Mouse (Mus musculus) urinary bladder, postnatal 4 days (tissue): ENCODE data around the gene Gm20604.

Experiments
- DNase-seq, 2 experiments: peaks; one replicate each; pipeline ENCODE4 v3.0.0; 2021 to 2022; ENCODE audit warnings: low spot score in 2 of 2

The Gm20604 gene

DNA sequence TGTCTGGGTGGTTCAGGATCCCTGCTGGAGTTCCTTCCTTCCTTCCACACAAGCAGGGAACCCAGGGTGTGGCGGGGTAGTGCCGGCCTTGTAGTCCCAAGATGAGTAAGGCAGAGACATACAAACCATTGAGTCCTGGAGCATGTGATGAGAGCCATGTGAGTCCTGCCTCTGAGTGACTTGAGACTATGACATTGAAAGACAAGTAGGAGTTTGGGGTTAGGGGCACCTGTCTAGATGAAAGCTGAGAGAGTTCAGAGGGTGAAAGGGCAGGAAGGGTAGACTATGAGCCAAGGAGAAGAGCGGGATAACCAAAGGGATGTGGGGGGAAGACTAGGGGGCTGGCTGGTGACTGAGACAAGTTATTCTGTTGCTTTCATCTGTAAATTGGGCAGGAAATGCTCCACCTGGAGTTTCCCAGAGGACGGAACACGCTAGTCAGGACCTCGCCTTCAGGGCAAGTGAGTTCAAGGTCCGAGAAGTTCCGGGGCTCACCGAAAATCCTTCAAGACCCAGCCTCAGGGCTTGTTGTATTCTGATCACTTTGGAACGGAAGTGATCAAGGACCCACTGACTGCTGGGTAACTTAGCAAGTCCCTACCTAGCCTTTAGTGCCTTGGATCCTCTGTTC is 51.5 kb downstream of the Gm20604 start:
- DNase-seq, result no peak

DNA sequence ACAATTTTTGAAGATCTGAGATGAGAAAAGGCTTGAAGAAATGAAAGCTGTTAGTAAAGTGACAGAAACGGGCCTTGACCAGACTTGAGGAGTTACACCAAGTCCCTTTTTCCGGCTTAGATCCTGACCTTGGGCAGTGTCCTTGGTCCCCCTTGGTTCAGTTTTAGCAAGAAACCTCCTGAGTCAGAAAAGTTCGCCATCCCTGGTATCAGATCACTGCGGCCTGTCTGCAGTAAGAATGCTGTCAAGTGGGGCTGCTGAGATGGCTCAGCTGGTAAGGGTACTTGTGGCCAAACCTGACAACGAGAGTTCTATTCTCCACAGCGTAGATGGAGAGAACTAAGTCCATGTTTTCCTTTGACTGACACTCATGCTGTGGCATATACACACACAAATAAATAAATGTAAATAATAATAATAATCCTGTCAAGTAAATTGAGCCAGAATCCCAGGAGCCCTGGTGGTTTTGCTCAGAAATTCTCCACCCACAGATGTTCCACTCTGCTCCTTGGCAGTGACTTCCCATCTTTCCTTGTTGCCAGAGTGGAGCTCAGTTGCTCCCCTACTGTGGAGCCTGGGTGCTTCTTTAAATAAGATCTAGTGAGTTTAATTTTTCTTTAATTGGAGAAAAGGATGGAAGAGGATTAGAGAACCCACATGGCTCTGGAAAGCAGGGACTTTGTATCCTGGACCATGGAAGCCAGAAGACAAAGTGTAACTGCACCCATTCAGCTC is 52.4 kb downstream of the Gm20604 start:
- no peak for DNase-seq

DNA sequence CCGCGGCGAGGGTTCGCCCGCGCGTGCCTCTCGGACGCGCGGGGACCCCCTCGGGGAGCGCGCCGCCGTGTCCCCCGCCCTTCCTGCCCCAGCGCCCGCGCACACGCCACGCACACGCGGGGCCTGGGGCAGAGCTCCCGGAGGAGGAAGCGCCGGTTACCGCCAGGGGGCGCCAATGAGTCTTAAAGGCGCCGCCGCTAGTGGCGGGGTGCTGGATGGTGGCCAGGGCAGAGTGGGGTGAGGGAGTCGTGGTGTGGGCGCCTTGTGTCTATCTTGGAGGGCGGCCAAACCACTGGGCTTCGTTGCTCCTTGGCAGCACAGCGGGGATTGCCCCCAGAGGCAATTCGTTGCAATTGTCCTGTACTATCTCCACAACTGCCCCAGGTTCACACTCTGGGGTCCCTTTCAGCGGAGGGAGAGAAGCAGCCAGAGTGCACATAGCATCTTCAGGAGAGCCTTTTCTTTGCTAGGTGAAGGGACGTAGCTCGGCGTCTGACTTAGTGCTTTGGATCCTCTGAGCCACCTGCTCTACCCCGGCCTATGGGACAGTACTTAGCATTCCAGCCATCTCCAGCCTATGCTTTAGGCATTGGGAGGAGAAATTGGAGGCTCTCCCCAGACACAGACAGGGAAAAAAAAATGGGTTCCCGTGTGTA is 53.1 kb downstream of the Gm20604 start:
- peak; percentile 79 to 92 for DNase-seq

DNA sequence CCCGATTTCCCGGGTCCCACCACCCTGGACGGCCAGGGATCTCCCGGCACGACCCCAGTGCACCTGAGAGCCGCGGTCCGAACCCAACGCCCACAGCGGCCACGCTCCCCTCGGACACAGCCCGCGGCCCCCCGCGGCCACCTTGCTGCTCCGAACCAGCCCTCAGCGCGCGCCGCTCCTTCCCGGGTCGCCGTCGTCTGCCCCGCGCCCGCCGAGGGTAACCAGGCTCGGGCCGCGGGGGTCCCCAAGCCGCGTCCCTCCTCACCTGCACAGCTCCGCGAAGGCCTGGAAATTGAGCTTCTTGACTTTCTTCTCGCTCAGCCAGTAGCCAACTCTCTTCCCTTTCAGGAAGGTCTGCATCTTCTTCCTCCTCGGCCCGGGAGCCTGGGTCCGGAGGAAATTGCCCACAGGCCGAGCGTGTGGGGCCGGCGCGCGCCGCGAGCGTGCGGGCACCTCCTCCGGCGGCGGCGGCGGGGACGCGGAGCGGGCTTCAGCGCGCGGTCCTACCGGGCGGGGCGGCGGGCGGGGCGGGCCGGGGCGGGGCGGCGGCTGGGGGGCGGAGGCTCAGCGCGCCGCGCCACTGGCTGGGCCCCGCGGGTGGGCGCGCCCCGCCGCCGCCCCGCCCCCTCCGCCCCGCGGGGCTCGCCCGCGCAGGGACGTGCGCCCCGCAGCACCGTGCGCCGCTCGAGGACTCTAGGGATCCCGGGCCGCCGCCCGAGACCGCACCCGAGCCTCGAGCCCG is 53.8 kb downstream of the Gm20604 start, which contains the start of gene Itpk1:
Gene Itpk1 (minus strand): TSS at position 474 of the 742 bp plus-strand sequence.
- DNase-seq, result peak in 1 of 2 experiments; percentile 44

DNA sequence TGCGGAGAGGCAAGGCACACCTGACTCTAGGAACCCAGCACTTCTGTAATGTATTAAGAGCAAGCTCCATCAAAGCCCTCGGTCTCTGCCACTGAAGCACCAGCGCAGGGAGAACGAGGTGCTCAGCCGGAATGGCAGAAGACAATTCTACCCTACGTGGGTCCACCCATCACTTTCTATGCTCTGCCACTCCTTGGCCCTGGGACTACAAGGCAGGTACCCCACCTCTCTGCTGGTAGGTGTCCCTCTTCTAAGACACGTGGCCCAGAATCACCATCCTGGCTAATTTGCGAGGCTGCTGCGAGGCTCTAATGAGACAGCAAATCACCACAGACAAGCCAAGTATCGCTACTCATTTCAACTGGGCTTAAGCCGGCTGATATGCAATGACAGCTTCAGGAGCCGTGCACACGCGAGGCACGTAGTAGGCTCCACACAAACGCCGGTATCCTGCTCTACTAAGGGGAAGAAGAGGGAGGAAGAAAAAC is 54.5 kb downstream of the Gm20604 start:
- no peak for DNase-seq

DNA sequence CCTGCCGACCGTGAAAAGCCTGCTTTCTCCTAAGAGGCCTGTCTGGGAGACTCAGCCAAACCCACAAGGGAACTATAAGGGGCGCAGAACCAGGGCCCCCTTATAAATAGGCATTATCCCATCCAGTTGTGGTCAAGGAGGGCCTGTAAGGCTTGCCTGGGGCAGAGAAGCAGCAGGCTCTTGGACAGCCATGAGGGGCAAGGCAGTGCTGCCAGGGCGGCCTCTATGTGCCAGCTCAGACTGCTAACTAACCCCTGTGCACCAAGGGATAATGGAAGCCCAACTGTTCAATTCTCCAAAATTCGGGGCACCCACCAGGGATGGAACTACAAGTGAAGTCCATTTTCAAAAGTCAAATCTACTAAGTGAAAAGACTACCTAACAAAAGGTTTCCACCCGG is 55.0 kb downstream of the Gm20604 start:
- no peak for DNase-seq

DNA sequence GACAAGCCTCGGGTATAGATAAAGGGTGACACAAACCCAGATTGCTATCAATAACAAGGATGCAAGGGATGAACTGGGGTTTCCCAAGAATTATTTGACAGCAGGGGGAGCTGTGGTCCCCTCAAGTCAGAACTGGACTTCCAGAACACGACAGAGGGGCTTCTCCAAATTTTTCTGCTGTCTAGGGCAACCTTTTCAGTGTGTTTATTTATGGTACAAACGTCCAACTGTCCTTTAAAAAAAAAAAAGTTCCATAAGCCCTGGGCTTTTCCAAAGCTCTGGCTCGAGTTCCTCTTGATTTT is 55.4 kb downstream of the Gm20604 start:
- no peak for DNase-seq

DNA sequence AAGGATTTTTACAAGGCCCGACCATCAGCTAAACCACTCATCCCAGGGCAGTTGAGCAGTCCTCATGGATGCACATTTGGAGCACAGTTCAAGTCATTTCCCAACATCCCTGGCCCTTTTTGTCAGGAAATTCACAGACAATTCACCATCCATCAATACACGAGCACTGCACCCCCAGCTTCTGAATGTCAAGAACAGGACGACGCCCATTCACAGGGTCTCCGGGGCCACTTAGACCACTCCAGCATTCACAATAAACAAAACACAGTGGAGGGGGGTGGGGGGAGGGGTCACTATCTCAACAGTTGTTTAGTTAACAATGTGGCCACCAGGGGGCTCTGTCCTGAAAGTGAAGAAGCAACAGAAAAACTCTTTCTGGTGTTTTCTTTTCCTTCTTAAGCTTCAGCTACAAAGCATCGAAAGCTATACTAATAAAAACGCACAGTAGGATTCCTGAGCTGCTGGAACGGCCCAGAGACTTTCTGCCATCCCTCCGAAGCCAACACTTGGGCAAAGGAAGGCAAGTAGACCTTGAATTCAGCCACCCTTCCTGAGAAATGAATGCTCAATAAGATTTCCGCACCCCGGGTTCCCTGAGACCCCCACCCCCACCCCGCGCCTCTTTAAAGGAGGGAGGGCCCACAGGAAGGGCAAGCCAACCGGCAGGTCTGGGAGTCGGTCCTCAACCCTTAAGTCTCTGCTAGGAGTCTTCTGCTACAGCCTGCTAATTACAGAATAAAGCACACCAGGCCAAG is 55.9 kb downstream of the Gm20604 start:
- DNase-seq, result peak in 1 of 2 experiments; percentile 86

DNA sequence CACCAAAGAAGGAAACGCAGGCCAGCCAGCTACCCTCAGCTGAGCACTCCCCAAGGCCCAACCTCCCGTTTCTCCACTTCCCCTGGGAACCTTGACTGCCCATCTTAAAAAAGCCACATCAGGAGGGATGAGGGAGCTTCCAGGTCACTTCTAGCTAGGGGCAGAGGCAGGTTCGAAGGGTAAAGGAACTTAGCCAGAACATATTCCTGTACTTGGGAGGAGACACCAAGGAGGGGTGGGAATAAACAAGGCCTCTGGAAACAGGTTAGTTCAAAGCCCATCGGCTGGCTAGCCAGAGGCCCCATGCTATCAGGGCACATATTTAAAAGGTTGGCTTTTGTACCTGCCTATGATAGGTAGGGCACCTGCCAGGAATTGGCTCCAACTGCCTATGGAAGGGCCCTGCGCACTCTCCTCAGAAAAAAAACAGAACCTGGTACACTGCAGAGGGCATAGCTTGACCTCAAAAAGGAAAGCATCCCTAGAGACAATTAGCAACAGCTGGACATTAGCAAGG is 56.7 kb downstream of the Gm20604 start:
- DNase-seq, result no peak

DNA sequence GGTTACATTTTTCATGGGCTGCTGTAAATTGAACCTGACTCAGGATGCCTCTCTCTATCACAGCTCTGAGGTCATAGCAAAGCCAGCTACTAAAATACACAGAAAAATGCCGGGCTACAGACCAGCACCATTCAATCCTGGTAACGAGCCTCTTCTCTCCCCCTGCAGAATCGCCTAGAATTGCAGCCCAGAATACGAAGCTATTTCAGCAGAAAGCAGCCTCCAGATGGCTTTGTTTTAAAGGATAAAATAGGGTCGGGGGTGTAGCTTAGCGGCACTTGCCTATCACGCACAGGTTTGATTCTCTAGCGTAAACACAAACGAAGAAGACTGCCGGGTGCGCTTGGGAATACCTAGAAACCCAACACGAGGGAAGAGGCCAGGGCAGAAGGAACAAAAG is 58.0 kb downstream of the Gm20604 start:
- no peak for DNase-seq

DNA sequence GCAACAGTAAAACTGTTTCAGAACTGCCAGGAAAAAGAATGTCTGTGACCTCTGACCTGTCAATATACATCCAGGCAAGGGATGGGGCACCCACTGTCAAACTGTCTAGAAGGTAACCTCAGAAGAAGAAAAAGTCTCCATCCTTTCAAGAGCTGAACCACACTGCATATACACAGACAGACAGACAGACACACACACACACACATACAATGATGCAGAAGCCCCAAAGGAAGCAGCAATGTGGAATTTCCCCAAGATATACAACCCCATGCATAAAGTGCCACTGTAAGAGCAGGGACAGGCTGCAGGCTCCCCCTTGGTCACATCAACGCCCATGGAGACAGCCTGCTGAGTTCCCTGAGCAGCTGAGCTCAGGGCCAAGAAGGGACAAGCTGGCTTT is 59.3 kb downstream of the Gm20604 start:
- no peak for DNase-seq

DNA sequence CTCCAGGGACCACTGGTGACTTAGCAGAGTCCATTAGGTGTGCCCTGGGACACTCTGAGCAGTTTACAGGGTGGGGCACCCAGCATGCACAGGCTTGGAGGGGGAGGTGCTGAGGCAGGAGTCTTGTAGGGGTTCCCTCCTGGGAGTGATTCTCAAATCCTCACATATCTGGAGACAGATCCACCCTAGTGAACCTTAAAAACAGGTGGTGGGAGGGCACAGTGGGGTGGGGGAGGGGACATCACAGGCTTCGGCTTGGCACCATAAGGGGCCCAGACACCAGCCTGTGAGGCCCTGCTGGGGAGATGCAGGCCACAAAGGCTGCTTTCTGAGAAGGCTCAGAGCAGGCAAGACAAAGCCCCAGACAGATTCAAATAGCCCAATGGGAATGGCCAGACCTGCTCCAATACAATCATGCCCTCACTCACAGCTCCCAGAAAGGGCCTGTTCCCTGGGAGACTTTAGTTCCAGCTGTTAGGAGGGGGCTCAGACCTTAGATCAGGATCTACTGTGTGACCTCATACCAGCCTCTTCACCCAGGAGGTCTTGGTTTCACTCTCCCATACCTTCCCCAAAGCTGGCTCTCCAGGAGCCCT is 60.3 kb downstream of the Gm20604 start:
- DNase-seq, result no peak

DNA sequence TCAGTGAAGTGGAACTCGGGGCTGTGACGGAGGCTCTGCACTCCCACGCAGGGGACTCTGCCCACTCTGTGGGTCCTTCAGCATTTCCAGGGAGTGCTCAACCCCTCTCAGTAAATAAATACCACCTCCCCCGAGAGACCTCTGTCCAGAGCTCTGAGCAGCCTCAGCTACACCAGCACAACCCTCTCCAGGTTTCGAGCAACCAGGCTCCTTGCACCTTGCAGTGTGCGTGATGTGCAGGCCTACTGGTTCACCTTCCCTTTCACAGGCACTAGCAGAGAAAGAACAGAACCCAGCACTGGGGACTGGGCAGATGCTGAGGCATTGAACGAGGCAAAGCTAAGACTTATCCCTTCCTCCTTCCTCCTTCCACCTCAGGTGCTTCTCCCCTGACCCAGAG is 61.1 kb downstream of the Gm20604 start:
- no peak for DNase-seq

DNA sequence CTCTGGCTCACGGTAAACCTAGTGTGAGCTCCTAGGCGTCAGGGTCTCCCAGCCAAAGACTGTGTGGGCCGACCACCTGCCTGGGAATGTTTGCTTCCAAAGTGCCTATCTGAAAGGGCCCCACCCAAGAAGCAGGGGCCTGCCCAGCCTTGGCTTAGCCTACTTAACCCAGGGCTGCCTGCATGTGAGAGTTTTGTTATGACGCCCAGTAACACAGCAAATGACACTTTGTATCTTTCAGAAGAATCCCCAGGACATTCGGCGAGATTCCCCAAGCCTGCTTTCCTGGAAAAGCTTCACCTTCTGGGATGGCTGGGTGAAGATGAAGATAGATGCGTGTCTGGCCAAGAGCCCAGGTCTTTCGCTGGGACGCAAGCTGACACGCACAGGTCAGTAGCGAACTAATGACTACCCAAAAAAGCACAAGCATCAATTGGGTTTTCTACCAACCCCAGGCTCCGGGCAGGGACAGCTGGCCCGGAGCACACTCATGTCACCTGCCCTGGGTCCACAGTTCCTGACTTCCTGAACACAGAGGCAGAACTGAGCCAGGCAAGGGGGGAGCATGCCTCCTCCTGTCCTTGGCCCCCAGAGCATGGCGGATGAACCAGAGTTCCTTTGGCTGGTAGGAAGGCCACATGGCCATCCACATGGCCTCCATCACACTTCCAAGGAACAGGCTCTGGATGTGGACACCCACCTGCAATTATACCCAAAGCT is 61.7 kb downstream of the Gm20604 start:
- DNase-seq, result no peak

DNA sequence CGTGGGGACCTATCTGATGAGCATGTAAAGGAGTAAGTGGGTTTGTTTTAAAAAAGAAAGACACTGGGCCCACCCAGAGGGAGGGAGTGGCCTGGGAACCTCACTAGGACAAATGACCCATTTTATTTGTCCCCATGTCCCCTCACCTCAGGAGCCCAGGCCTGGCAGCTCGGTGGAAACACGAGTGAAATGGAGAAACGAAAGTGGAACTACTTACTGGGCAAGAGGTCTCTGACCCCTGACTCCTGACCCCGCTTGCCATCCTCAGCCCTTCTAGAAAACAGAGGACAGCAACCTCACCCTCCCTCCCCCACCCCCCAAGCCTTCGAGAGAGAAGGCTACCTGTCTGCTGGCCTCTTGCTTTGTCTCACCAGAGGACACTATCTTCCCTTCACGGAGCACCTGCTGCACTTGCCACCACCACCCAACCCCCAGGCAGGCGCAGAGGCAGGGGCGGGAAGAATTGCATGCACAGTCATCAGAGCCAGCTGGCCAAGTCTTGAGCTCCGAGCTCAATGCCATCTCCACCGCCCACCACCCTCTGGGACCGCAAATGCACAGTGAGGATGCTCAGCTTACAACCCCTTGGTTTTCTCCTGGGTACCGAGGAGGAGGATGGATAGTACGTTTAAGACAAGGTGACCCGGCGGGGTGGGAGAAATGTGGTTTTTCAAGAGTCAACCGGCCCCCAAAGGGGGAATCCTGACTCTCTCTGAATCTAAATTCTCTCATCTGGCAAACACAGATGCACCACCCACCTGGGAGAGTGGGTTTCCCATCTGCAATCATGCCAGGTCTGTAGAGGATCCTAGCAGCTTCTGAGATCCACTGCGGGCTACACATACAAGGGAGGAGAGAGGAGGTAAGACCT is 62.9 kb downstream of the Gm20604 start:
- DNase-seq, result no peak

DNA sequence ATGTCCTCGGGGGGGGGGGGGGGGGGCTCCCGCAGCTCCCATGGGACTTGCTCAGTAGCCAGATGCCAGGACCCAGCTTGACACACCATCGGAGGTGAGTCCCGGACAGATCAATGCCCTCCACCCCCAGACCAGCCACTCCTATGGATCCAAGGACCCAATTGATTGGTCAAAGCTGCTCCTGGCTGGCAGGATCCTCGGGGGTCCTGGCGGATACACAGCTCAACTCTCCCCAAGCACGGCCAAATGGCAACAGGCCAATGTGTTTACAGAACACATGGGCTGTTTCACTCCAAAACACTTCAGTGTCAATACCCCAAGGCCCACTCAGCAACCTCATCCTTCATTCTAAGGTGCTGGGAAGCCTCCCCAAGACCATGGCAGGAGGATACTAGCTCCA is 66.7 kb downstream of the Gm20604 start:
- DNase-seq, result peak in 1 of 2 experiments; percentile 54
